Mouse (Mus musculus): ENCODE data around the gene Abat.

GRCm38 (mm10) chr16:8566115-8566711 is 53.0 kb downstream of the Abat start:
- TF ChIP-seq POLR2A (IDR thresholded peaks at IDR 0.05; ENCODE audit: borderline replicate concordance, extremely low read depth, low read depth, low read length) (no peak), CTCF (IDR thresholded peaks at IDR 0.05; ENCODE audit: insufficient read depth, low read length) (no peak)
